Mouse (Mus musculus): ENCODE results near the gene Pmp22. TPM values are rescaled to one million over a fixed set of nuclear protein-coding genes. Genes with fewer than 3 reads are reported as not detected.
A peak's percentile ranks its signal among the peaks of the same experiment; 100 is the strongest.

Pmp22 gene
- polyA plus RNA-seq, 1 experiment from 2014 or later: 26.8 TPM

DNA sequence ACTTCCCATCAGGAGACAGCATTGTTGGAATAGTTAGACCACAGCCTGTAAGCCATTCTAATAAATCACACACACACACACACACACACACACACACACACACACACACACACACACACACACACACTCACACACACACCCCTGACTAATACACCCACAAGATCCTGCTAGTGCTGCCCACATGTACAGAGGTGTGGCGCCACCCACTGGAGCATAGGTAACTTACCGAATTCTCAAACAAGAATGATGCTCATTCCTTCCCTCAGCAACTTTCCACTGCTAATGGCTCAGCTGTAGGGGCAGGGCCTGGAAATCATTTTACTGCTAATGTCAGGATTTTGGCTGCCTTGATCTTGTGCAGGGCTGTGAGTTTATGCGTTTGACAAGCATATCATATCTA lies 46.5 kb downstream of the Pmp22 start:
- Histone ChIP-seq H3K4me1 (ENCODE audit: control insufficient read depth, insufficient read depth, low read length) (no peaks in the 10 kb centered on the region; the same call in 1 of the 2 replicates), H3K4me3 (ENCODE audit: low read depth, low read length) (no peak overlapping the region), H3K9ac (ENCODE audit: low read length) (no peak overlapping the region), H3K27ac (ENCODE audit: low read depth, low read length) (no peak overlapping the region), H3K9me3 (replicated peaks; ENCODE audit: control insufficient read depth, low read length) (no peaks in the 10 kb centered on the region), H3K27me3 (replicated peaks; ENCODE audit: control insufficient read depth, insufficient read depth, low read length) (no peaks in the 10 kb centered on the region), H3K4me2 (ENCODE audit: low read length) (no peak overlapping the region), H3K36me3 (ENCODE audit: control insufficient read depth, insufficient read depth, low read length) (no peaks in the 10 kb centered on the region)
- DNase-seq (ENCODE audit: low spot score): no peak
- 44% methylated on average over 3 of the region's 3 CpGs for WGBS
- no peak for ATAC-seq

GRCm38 (mm10) chr11:63176416-63176815 lies 47.6 kb downstream of the Pmp22 start:
- WGBS: 82% methylated on average over 7 of the region's 7 CpGs
- Histone ChIP-seq H3K4me1 (ENCODE audit: control insufficient read depth, insufficient read depth, low read length) (peaks cover 6% of the 10 kb centered on the region; the same call in 1 of the 2 replicates), H3K9ac (ENCODE audit: low read length) (no peak overlapping the region), H3K27ac (ENCODE audit: low read depth, low read length) (no peak overlapping the region), H3K4me2 (ENCODE audit: low read length) (no peak overlapping the region), H3K4me3 (ENCODE audit: low read depth, low read length) (no peak overlapping the region), H3K36me3 (ENCODE audit: control insufficient read depth, insufficient read depth, low read length) (no peaks in the 10 kb centered on the region), H3K27me3 (replicated peaks; ENCODE audit: control insufficient read depth, insufficient read depth, low read length) (no peaks in the 10 kb centered on the region), H3K9me3 (replicated peaks; ENCODE audit: control insufficient read depth, low read length) (no peaks in the 10 kb centered on the region)
- no peak for DNase-seq (ENCODE audit: low spot score)
- no peak for ATAC-seq

DNA sequence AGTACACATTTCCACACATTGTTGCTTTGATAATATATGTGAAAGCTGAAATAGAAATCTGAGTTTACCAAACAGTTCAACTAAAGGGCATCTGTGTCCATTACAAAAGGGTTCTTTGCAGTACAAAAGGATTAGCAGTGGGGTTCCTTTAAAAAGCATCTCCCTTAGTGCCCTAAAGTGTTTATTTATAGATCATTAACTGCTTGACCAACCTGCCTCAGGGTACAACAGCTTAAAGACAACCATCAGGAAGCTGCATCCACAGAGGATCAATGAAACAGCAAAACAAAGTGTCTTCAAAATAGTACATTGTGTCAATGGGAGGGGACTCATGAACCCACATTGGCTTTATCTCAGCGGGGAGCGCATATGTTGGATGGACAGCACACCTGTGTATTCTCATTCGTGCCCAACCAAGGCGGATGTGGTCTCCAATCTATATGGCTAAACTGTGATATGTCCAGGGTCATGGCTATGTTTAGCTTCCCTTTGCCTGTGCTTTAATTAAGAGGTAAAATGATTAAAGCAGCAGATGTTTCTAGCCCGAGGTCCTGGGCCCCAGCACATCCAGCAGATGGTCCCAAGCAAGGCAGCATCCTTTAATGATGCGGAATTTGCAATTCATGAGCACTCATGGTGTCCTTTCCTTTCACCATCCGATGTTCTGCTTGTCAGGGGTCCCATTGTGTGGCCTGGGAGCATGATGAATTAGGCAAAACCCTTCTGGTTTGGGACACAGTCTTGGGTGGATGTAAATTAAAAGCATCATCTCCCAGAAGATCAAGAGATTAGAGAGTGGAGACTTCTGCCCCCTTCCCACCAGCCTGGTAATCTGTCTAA lies 51.7 kb downstream of the Pmp22 start:
- Histone ChIP-seq H3K27me3 (replicated peaks; ENCODE audit: control insufficient read depth, insufficient read depth, low read length) (no peaks in the 10 kb centered on the region), H3K9ac (ENCODE audit: low read length) (no peak overlapping the region), H3K36me3 (ENCODE audit: control insufficient read depth, insufficient read depth, low read length) (no peaks in the 10 kb centered on the region), H3K27ac (ENCODE audit: low read depth, low read length) (no peak overlapping the region), H3K4me3 (ENCODE audit: low read depth, low read length) (no peak overlapping the region), H3K4me1 (ENCODE audit: control insufficient read depth, insufficient read depth, low read length) (peaks cover 6% of the 10 kb centered on the region; the same call in 1 of the 2 replicates), H3K9me3 (replicated peaks; ENCODE audit: control insufficient read depth, low read length) (no peaks in the 10 kb centered on the region), H3K4me2 (ENCODE audit: low read length) (no peak overlapping the region)
- 36% methylated on average over 7 of the region's 7 CpGs for WGBS
- DNase-seq (ENCODE audit: low spot score) (peak; percentile 41), ATAC-seq (no peak)

- no peaks in the 10 kb centered on the region for H3K27me3 ChIP-seq (replicated peaks; ENCODE audit: control insufficient read depth, insufficient read depth, low read length)
- no peak overlapping the region for H3K4me3 ChIP-seq (ENCODE audit: low read depth, low read length)
- H3K4me1 ChIP-seq (ENCODE audit: control insufficient read depth, insufficient read depth, low read length): no peaks in the 10 kb centered on the region
- no peaks in the 10 kb centered on the region for H3K9me3 ChIP-seq (replicated peaks; ENCODE audit: control insufficient read depth, low read length)
- DNase-seq (ENCODE audit: low spot score): no peak
- H3K4me2 ChIP-seq (ENCODE audit: low read length): no peak overlapping the region
- H3K27ac ChIP-seq (ENCODE audit: low read depth, low read length): no peak overlapping the region
- ATAC-seq: no peak
- 85% methylated on average over 7 of the region's 7 CpGs for WGBS
- H3K9ac ChIP-seq (ENCODE audit: low read length): no peak overlapping the region
- no peaks in the 10 kb centered on the region for H3K36me3 ChIP-seq (ENCODE audit: control insufficient read depth, insufficient read depth, low read length)
Measured at GRCm38 (mm10) chr11:63188803-63189202, 60.0 kb downstream of the Pmp22 start.

- Histone ChIP-seq H3K27me3 (replicated peaks; ENCODE audit: control insufficient read depth, insufficient read depth, low read length) (no peaks in the 10 kb centered on the region), H3K36me3 (ENCODE audit: control insufficient read depth, insufficient read depth, low read length) (no peaks in the 10 kb centered on the region), H3K4me2 (ENCODE audit: low read length) (no peak overlapping the region), H3K27ac (ENCODE audit: low read depth, low read length) (no peak overlapping the region), H3K4me3 (ENCODE audit: low read depth, low read length) (no peak overlapping the region), H3K9ac (ENCODE audit: low read length) (no peak overlapping the region), H3K4me1 (ENCODE audit: control insufficient read depth, insufficient read depth, low read length) (no peaks in the 10 kb centered on the region), H3K9me3 (replicated peaks; ENCODE audit: control insufficient read depth, low read length) (no peaks in the 10 kb centered on the region)
- no peak for DNase-seq (ENCODE audit: low spot score)
- ATAC-seq: no peak
- 13% methylated on average over 4 of the region's 4 CpGs for WGBS
Measured at GRCm38 (mm10) chr11:63198070-63198469, 69.3 kb downstream of the Pmp22 start.

GRCm38 (mm10) chr11:63201989-63202535 lies 73.3 kb downstream of the Pmp22 start:
- no peaks in the 10 kb centered on the region for H3K27me3 ChIP-seq (replicated peaks; ENCODE audit: control insufficient read depth, insufficient read depth, low read length)
- H3K27ac ChIP-seq (ENCODE audit: low read depth, low read length): no peak overlapping the region
- no peak overlapping the region for H3K4me3 ChIP-seq (ENCODE audit: low read depth, low read length)
- 20% methylated on average over 3 of the region's 3 CpGs for WGBS
- H3K9ac ChIP-seq (ENCODE audit: low read length): no peak overlapping the region
- DNase-seq (ENCODE audit: low spot score): no peak
- H3K4me2 ChIP-seq (ENCODE audit: low read length): no peak overlapping the region
- no peaks in the 10 kb centered on the region for H3K36me3 ChIP-seq (ENCODE audit: control insufficient read depth, insufficient read depth, low read length)
- ATAC-seq: no peak
- H3K4me1 ChIP-seq (ENCODE audit: control insufficient read depth, insufficient read depth, low read length): no peaks in the 10 kb centered on the region
- no peaks in the 10 kb centered on the region for H3K9me3 ChIP-seq (replicated peaks; ENCODE audit: control insufficient read depth, low read length)

Other genes with a start within 250 kb of the Pmp22 start
- gene Tvp23b, start 249.5 kb upstream of the Pmp22 start, polyA plus RNA-seq (2014; fragmentation: Nextera tagmentation; extraction: Ambion mirVana): 55.7 and 61.1 TPM in 2 replicates
- not detected in 2 replicates for gene Cdrt4, start 177.8 kb upstream of the Pmp22 start, polyA plus RNA-seq (2014; fragmentation: Nextera tagmentation; extraction: Ambion mirVana)
- gene Tekt3, start 67.3 kb upstream of the Pmp22 start, polyA plus RNA-seq (2014; fragmentation: Nextera tagmentation; extraction: Ambion mirVana): not detected in 2 replicates